Mouse (Mus musculus) liver, postnatal 0 days (tissue): ENCODE results near the gene Dnah10. TPM values are rescaled to one million over a fixed set of nuclear protein-coding genes. Genes with fewer than 3 reads are reported as not detected.

Experiments used
- ATAC-seq: fragments of 200-750 bp; cut with Nextera tagmentation; 2 replicates; pipeline ENCODE4 v1.8.0; 2017; ENCODE audit warnings: mild to moderate bottlenecking, moderate library complexity
- DNase-seq: peaks from one replicate; pipeline ENCODE4 v3.0.0-alpha.2; 2016
- H3K27ac ChIP-seq: fragments of 300-500 bp; sonication (generic); 2 replicates; pipeline ENCODE4 v1.5.1; 2014; ENCODE audit warnings: antibody characterized with exemption, moderate library complexity, mild to moderate bottlenecking, low read depth
- H3K27me3 ChIP-seq: fragments of 300-500 bp; sonication (generic); 2 replicates; pipeline ENCODE4 v1.6.1; 2014; ENCODE audit warnings: low read length, control low read depth, mixed read lengths; ENCODE audit not compliant: insufficient read depth
- H3K36me3 ChIP-seq: fragments of 300-500 bp; sonication (generic); replicated peaks from 2 replicates; pipeline ENCODE4 v1.6.1; 2014; ENCODE audit warnings: mild to moderate bottlenecking, control low read depth, low read length, moderate library complexity, mixed read lengths; ENCODE audit not compliant: insufficient read depth
- H3K4me1 ChIP-seq: fragments of 300-500 bp; sonication (generic); 2 replicates; pipeline ENCODE4 v1.6.1; 2014; ENCODE audit warnings: antibody characterized with exemption, mild to moderate bottlenecking, control low read depth; ENCODE audit not compliant: insufficient read depth
- H3K4me2 ChIP-seq: fragments of 300-500 bp; sonication (generic); 2 replicates; pipeline ENCODE4 v1.6.1; 2014; ENCODE audit warnings: low read depth, mild to moderate bottlenecking, low read length, moderate library complexity, mixed read lengths
- H3K4me3 ChIP-seq: fragments of 300-500 bp; sonication (generic); 2 replicates; pipeline ENCODE4 v1.5.1; 2014; ENCODE audit warnings: low read depth, low read length
- H3K9ac ChIP-seq: fragments of 300-500 bp; sonication (generic); replicated peaks from 2 replicates; pipeline ENCODE4 v1.6.1; 2014; ENCODE audit warnings: mild to moderate bottlenecking, moderate library complexity
- H3K9me3 ChIP-seq: fragments of 300-500 bp; sonication (generic); 2 replicates; pipeline ENCODE4 v1.6.1; 2016; ENCODE audit warnings: mild to moderate bottlenecking, control low read depth, low read length, mixed read lengths
- CTCF ChIP-seq: sonication (generic); IDR thresholded peaks from 2 replicates; pipeline ENCODE4 v1.5.1; 2016; ENCODE audit warnings: antibody characterized with exemption, low read depth
- EP300 ChIP-seq: IDR thresholded peaks from 2 replicates; pipeline ENCODE4 v1.6.1; 2016; ENCODE audit warnings: antibody characterized with exemption, low read depth, mild to moderate bottlenecking
- WGBS: fragments of 180-500 bp; shearing (Covaris S2); extraction: QIAGEN DNeasy Blood & Tissue Kit; methylation state at CpG from one replicate; pipeline ENCODE4 v1.1.7; 2014; ENCODE audit not compliant: insufficient replicate concordance; 5-methylcytosine and 5-hydroxymethylcytosine counted together
- polyA plus RNA-seq: library from polyadenylated mRNA; unstranded; fragments of >200 nt; fragmentation: Nextera tagmentation; extraction: Ambion mirVana; gene quantifications from 2 replicates; pipeline ENCODE4 v1.2.1, GENCODE M21; 2015

Gene Dnah10
- polyA plus RNA-seq, 1 experiment from 2014 or later = not detected

GRCm38 (mm10) chr5:124860013-124860412 lies 135.1 kb downstream of the Dnah10 start:
- no peak overlapping the region for H3K9ac ChIP-seq
- H3K27ac ChIP-seq = no peak overlapping the region
- 12% methylated on average over 5 of the region's 5 CpGs for WGBS
- peaks cover 37% of the 10 kb centered on the region for H3K27me3 ChIP-seq
- ATAC-seq (no peak), DNase-seq (no peak)
- H3K4me2 ChIP-seq = no peak overlapping the region
- no peaks in the 10 kb centered on the region for H3K9me3 ChIP-seq
- TF ChIP-seq EP300 (no peak), CTCF (peak; percentile 63)
- peaks cover 19% of the 10 kb centered on the region for H3K4me1 ChIP-seq
- H3K36me3 ChIP-seq = no peaks in the 10 kb centered on the region
- no peak overlapping the region for H3K4me3 ChIP-seq

- ATAC-seq (no peak), DNase-seq (peak; percentile 23)
- H3K4me1 ChIP-seq = peaks cover 19% of the 10 kb centered on the region
- TF ChIP-seq CTCF (no peak), EP300 (no peak)
- H3K4me3 ChIP-seq = peak overlapping the region; percentile 94
- 0 out of 2 replicates have a peak overlapping the region, but pooled peaks have one; percentile 21 for H3K9ac ChIP-seq
- no peaks in the 10 kb centered on the region for H3K36me3 ChIP-seq
- no peaks in the 10 kb centered on the region for H3K9me3 ChIP-seq
- peaks cover 37% of the 10 kb centered on the region for H3K27me3 ChIP-seq
- H3K4me2 ChIP-seq = peak overlapping the region; percentile 96
- 1% methylated on average over 32 of the region's 33 CpGs for WGBS
- no peak overlapping the region for H3K27ac ChIP-seq
These were observed 136.6 kb downstream of the Dnah10 start for GRCm38 (mm10) chr5:124861463-124861862.

GRCm38 (mm10) chr5:124862013-124862866 lies 137.4 kb downstream of the Dnah10 start, which contains the start of the genes Ccdc92 and Zfp664:
Gene Ccdc92 (minus strand): TSS chr5:124862424.
Gene Zfp664 (plus strand): TSS chr5:124862691.
- DNase-seq = peak; percentile 98
- Histone ChIP-seq H3K4me1 (peaks cover 19% of the 10 kb centered on the region), H3K9ac (peak within 1 kb of the TSS; percentile 69), H3K27ac (peak within 1 kb of the TSS; percentile 60; the same call in 1 of the 2 replicates), H3K27me3 (peaks cover 37% of the 10 kb centered on the region), H3K36me3 (no peaks in the 10 kb centered on the region), H3K4me3 (peak within 1 kb of the TSS; percentile 94), H3K4me2 (peak within 1 kb of the TSS; percentile 96), H3K9me3 (no peaks in the 10 kb centered on the region)
- 1% methylated on average over 75 of the region's 103 CpGs for WGBS
- ATAC-seq = peak; percentile 95
- TF ChIP-seq CTCF = no peak
- TF ChIP-seq EP300 = no peak

- H3K27me3 ChIP-seq = peaks cover 33% of the 10 kb centered on the region
- peak overlapping the region; percentile 96 for H3K4me2 ChIP-seq
- WGBS = 2% methylated on average over 62 of the region's 88 CpGs
- TF ChIP-seq CTCF (no peak; the same call in 1 of the 2 replicates), EP300 (no peak)
- peaks cover 19% of the 10 kb centered on the region for H3K4me1 ChIP-seq
- DNase-seq (peak; percentile 46), ATAC-seq (peak; percentile 49)
- H3K27ac ChIP-seq = peak overlapping the region; percentile 60; the same call in 1 of the 2 replicates
- peak overlapping the region; percentile 94 for H3K4me3 ChIP-seq
- H3K9ac ChIP-seq = peak overlapping the region; percentile 69
- H3K36me3 ChIP-seq = no peaks in the 10 kb centered on the region
- H3K9me3 ChIP-seq = no peaks in the 10 kb centered on the region
These were observed 138.2 kb downstream of the Dnah10 start for GRCm38 (mm10) chr5:124862871-124863741.

GRCm38 (mm10) chr5:124868981-124869380 lies 144.1 kb downstream of the Dnah10 start:
- no peak overlapping the region for H3K4me3 ChIP-seq
- peaks cover 4% of the 10 kb centered on the region for H3K4me1 ChIP-seq
- no peaks in the 10 kb centered on the region for H3K36me3 ChIP-seq
- no peaks in the 10 kb centered on the region for H3K9me3 ChIP-seq
- H3K27ac ChIP-seq = no peak overlapping the region
- no peaks in the 10 kb centered on the region for H3K27me3 ChIP-seq
- ATAC-seq (no peak), DNase-seq (peak; percentile 59)
- H3K9ac ChIP-seq = no peak overlapping the region
- TF ChIP-seq CTCF (peak; percentile 69), EP300 (no peak)
- WGBS = 49% methylated on average over 4 of the region's 4 CpGs
- no peak overlapping the region for H3K4me2 ChIP-seq

GRCm38 (mm10) chr5:124872033-124872432 lies 147.1 kb downstream of the Dnah10 start:
- DNase-seq (no peak), ATAC-seq (no peak)
- no peaks in the 10 kb centered on the region for H3K36me3 ChIP-seq
- H3K9me3 ChIP-seq = no peaks in the 10 kb centered on the region
- H3K4me1 ChIP-seq = peaks cover 3% of the 10 kb centered on the region
- no peak overlapping the region for H3K27ac ChIP-seq
- H3K9ac ChIP-seq = no peak overlapping the region
- WGBS = 64% methylated on average over 2 of the region's 2 CpGs
- no peak for TF ChIP-seq CTCF
- no peak for TF ChIP-seq EP300
- H3K4me3 ChIP-seq = no peak overlapping the region
- no peaks in the 10 kb centered on the region for H3K27me3 ChIP-seq
- no peak overlapping the region for H3K4me2 ChIP-seq
